Mouse (Mus musculus) olfactory bulb, adult 2 months (tissue): ENCODE measurements at regions not wholly inside any gene's neighbourhood (a gene's known extent, or its start where the extent isn't known, plus 50 kb on each side); places are given as distances from the start of the nearest gene placed in this dataset.

ENCODE experiments used
- CTCF ChIP-seq: fragments of 200-500 bp; IDR thresholded peaks from 2 replicates; pipeline ENCODE4 v1.5.1; 2012; ENCODE audit warnings: low read depth, mild to moderate bottlenecking, low read length, moderate library complexity; ENCODE audit not compliant: insufficient read depth
- POLR2A ChIP-seq: fragments of 200-500 bp; IDR thresholded peaks from 2 replicates; pipeline ENCODE4 v1.6.1; 2012; ENCODE audit warnings: mild to moderate bottlenecking, low read depth, low read length, moderate library complexity; ENCODE audit not compliant: insufficient read depth

GRCm38 (mm10) chr6:112026261-112027205 lies 247.0 kb upstream of the Lmcd1 start:
- no peak for TF ChIP-seq CTCF
- TF ChIP-seq POLR2A: no peak
